Mouse (Mus musculus) layer of hippocampus, postnatal 25 days (tissue): ENCODE measurements around the gene Ap2m1. TPM values are rescaled to one million over a fixed set of nuclear protein-coding genes. Genes with fewer than 3 reads are reported as not detected.

Experiments used
- DNase-seq, 2 experiments: peaks; one replicate each; pipeline ENCODE4 v3.0.0; 2022; ENCODE audit warnings: mixed read lengths in 2 of 2, low spot score in 1 of 2; ENCODE audit errors: extremely low spot score in 1 of 2
- total RNA-seq, 2 experiments: library from RNA; stranded (reverse); gene quantifications; 2 replicates each; pipeline ENCODE4 v1.2.3; 2021

Gene Ap2m1
- total RNA-seq, 2 experiments from 2014 or later, result 753 to 800 TPM

DNA sequence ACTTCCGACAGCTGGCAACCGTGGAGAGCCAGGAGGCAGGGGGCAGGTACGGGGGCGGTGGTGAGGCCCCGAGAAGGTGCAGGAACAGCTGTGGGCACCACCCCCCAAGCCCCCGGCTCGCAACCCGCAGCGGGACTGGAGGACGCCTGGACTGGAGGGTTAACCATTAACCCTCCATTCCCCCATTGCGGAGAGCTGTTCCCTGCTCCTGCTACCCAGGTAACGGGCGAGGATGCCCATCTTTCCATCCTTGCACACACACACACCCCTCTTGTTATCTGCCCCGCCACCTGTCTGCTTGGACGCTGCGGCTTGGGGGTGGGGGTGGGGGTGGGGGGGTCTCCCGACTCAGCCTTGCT lies 55.4 kb downstream of the Ap2m1 start:
- no peak for DNase-seq

DNA sequence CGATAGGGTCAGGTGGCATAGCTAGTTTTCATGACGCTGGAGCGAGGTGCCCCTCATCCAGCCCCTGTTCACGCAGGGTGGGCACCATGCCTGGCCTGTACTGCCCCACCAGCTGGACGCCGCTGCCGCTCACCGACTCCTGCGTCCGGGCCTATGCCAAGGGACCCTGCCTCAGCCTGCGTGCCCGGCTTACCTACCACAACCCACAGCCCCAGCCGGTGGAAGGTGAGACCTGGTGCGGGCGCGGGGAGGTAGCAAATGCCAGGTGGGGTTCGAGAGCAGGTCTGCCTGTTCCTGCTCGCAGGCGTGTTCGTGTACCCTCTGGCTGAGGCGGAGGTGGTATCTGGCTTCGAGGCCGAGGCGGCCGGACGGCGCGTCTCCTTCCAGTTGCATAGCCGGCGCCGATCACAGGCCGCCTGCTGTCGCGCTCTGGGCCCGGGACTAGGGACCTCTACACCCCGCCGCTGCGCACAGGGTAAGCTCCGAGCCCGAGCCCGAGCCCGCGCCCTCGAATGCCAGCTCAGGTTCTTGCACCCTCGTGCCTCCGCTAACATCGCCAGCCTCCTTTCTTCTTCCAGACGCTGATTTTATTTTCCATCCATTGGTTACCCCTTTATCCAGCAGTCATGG lies 55.9 kb downstream of the Ap2m1 start:
- DNase-seq, result no peak

Other genes with a start within 250 kb of the Ap2m1 start
- 10 to 100 TPM; 53.5 to 64.1 TPM for gene Parl, start 233.1 kb upstream of the Ap2m1 start, total RNA-seq
- not detected for gene Cyp2ab1, start 210.1 kb upstream of the Ap2m1 start, total RNA-seq
- 100 to 1,000 TPM; 168 to 224 TPM for gene Abcc5, start 109.1 kb upstream of the Ap2m1 start, total RNA-seq
- gene Eif2b5, start 36.7 kb upstream of the Ap2m1 start, total RNA-seq, result 10 to 100 TPM; 46.0 to 53.3 TPM
- 10 to 100 TPM; 57.2 to 68.3 TPM for gene Dvl3, start 18.5 kb upstream of the Ap2m1 start, total RNA-seq
- 10 to 100 TPM; 79.4 to 89.4 TPM for gene Abcf3, start 13.1 kb downstream of the Ap2m1 start, total RNA-seq
- 10 to 100 TPM; 22.8 to 24.2 TPM for gene Vwa5b2, start 54.0 kb downstream of the Ap2m1 start, total RNA-seq
- 1 to 10 TPM; 2.7 to 3.1 TPM for gene Eef1akmt4, start 76.1 kb downstream of the Ap2m1 start, total RNA-seq
- gene Gm49333, start 76.1 kb downstream of the Ap2m1 start, total RNA-seq, result not detected
- gene Alg3, start 76.3 kb downstream of the Ap2m1 start, total RNA-seq, result 10 to 100 TPM; 14.2 to 15.7 TPM
- 10 to 100 TPM; 85.0 to 97.0 TPM for gene Camk2n2, start 85.8 kb downstream of the Ap2m1 start, total RNA-seq
- 10 to 100 TPM; 24.8 to 30.6 TPM for gene Ece2, start 94.3 kb downstream of the Ap2m1 start, total RNA-seq
- 100 to 1,000 TPM; 220 to 240 TPM for gene Psmd2, start 116.2 kb downstream of the Ap2m1 start, total RNA-seq
- 100 to 1,000 TPM; 289 to 306 TPM for gene Eif4g1, start 132.8 kb downstream of the Ap2m1 start, total RNA-seq
- gene Fam131a, start 157.8 kb downstream of the Ap2m1 start, total RNA-seq, result 100 to 1,000 TPM; 489 to 490 TPM
- gene Polr2h, start 182.2 kb downstream of the Ap2m1 start, total RNA-seq, result 10 to 100 TPM; 24.8 to 26.2 TPM
- 10 to 100 TPM; 63.8 to 76.4 TPM for gene Clcn2, start 182.3 kb downstream of the Ap2m1 start, total RNA-seq
- gene Chrd, start 197.6 kb downstream of the Ap2m1 start, total RNA-seq, result 10 to 100 TPM; 62.2 to 79.5 TPM
- 10 to 100 TPM in 1 of 2 experiments, 1 to 10 TPM in 1; 9.0 to 14.2 TPM for gene Thpo, start 199.0 kb downstream of the Ap2m1 start, total RNA-seq